Mouse (Mus musculus) c-Kit-negative CD71-positive TER-119-positive erythroid progenitor cells, embryonic 14.5 days (primary cell): ENCODE results near the gene Ldlrad3.

Experiments
- DNase-seq: peaks from one replicate; pipeline ENCODE4 v3.0.0-alpha.2; 2013; ENCODE audit warnings: low read depth, low spot score

Gene Ldlrad3

DNA sequence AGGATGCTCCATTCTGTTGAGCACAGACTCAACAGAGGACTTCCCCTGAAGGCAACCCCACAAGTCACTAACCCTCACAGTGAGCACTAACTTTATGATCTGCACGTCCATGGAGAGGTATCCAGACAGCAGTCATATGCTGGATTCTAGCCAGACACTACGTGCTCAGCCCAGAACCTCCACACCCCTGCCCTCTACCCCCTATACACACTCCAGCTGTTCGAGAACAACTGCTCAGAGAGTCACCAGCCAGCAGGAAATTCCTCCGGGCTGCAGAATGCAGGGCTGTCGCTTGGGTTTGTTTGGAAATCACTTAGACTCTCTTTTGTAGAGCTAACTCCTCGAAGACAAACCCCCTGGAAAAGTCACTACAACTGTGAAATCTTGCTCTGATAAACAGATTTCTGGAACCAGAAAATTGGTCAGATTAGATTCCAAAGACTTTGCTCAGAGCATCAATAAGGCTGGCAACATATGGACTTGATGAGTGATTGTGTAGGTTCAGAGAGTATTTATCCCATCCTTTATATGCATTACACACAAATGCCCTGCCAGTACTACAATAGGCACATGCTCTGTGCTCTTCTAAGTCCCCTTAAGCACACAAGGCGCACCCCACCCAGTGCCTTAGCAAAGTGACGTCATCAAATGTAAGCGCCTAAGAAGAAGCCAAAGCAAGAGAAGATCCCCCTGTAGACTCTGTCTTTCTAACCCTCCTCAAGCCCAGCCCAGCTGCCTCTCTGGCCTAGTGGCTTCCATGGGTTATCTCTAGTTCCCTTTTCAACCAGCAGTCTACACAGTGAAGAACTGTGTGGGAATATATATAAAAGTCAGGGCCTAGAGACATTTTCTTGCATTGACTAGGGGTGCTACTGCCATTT is 69.4 kb downstream of the Ldlrad3 start:
- DNase-seq, result no peak

DNA sequence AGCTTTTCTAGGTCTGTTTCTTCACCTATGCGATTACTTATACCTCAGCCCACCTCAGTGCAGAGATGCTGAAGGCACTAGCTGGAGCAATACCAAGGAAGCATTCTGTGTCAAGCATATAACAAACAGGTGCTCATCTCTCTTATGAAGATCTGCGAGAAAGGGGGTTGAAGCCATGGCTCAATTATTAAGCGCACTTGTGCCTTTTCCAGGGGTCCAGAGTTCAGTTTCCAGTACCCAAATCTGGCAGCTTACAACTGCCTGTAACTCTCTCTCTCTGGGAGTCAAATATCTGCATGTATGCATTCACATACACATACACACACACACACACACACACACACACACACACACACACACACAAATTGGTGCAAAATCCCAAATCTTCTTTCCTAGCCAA is 72.4 kb downstream of the Ldlrad3 start:
- no peak for DNase-seq

DNA sequence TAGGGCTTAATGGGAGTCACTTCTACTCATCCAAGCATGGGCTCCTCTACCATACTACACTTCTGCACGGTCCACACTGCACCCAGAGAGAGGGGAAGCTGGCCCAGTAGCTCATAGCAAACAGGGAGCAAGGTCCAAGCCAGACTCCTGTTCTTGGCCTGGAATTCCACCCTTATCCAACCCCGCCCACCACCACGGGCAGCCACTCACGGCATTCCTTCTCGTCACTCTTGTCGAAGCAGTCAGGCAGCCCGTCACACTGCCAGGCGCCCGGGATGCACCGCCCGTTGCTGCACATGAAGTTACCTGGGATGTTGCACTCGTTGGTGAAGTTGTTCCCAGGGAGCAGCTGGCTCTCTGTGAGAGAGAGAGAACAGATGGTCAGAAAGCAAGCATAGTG is 72.9 kb downstream of the Ldlrad3 start:
- DNase-seq, result no peak

DNA sequence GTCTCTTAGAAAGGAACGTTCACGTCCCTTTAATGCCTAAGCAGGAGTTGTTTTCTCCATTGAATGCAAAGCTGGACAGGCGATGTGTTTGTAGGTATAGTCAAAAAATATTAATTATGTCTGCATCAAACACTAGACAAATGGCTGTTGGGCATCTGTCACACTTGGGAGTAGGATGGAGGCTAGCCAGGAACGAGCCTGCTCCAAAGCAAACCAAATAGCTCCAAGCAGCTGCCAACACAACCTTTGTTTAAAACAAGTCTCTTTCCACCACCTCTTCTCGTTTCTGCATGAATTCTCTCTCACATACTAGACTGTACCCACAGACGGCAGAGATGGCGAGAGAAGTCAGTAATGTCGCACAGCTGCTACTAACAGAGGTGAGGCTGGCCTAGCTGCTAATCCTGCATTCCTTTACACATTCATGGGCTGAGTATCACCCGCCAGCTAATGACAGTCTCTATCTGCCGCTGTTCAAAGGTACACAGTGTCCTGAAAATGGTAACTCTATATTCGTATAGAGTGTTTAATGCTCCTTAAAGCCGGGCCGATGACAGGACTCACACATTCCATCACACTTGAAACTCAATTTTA is 74.2 kb downstream of the Ldlrad3 start:
- no peak for DNase-seq

DNA sequence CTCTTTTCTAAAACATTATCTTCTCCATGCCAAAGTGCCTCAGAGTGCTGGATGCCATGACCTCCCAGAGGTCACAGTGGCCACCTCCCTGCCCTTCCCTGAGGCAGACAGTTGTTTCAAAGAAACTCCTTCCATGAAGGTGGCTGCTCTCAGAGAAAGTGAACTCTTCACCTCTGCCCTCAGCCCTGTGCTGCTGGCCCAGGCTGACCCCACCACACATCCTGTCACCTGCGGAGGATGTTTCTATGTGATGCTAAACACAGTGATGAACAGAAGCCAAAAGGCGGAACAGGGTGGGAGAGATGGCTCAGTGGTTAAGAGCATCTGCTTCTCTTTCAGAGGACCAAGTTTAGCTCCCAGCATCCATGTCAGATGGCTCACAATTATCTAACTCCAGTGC is 75.9 kb downstream of the Ldlrad3 start:
- DNase-seq, result no peak

DNA sequence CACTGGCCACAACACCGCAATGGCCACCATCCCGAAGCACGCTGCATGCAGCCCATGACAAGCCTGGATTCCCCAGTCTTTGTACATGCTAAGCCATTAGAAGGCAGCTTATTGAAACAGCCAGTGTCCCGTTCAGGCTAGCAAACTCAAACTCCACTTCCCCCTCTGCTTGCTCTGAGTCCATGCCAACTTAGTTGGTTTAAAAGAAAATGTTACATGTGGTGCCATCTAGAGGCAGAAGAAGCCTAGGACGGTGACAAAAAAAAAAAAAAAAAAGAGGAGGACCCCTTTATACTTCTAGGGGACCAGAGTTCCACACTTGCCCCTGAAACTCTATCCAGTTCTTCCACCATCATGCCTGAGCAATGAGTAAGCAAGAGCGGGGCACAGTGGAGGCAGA is 78.9 kb downstream of the Ldlrad3 start:
- no peak for DNase-seq

DNA sequence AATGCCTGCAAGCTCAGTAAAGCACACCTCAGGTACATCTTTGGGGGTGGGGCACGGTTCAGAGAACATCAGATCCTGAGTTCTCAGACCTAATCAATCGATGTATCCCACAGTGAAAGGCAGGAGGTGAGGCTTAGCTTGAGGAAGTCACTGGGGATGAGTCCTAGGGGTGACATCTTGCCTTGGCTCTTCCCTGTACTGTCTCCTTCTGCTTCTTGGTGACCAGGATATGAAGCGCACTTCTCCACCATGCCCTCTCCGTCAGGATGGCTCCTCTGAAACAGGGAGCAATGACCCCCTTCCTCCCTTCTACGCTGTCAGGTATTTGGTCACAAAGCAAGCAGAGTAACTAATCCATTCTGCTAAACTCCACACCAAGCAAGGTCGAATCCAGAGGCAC is 79.5 kb downstream of the Ldlrad3 start:
- no peak for DNase-seq

DNA sequence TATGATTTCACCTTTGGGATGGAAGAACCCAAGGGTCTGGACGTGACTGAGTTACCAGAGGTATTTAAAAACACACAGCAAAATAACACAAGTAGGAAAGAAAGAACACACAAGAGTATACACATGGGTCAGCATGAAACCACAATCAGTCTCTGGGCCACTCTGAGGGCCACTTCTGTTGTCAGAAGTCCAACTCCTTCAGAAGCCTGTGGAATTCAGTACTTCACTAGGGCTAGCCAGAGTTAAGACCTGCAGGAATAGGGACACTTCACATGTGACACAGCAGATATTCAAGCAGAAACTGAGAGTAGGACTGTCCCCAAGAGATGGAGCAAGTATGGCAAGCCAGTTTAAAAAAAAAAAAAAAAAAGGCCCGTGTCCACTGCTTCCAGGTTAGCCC is 80.7 kb downstream of the Ldlrad3 start:
- DNase-seq, result no peak

DNA sequence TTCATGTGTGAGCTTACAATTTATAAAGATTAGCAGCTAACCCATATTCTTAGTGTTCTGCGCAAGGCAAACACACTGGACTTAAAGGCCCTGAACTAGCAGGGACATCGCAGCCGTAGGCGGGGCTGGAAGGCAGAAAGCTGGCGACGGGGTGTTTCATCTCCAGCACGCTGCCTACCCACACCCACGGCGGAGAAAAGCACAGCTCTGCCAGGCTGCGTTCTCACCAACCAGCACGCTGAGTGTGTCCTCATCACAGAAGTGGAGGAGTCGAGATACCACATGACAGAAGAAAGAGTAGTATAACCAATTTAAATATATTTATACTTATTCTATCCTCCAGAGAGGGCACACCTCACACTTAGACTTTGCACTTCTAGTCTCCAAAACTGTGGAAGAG is 82.2 kb downstream of the Ldlrad3 start:
- DNase-seq, result no peak

DNA sequence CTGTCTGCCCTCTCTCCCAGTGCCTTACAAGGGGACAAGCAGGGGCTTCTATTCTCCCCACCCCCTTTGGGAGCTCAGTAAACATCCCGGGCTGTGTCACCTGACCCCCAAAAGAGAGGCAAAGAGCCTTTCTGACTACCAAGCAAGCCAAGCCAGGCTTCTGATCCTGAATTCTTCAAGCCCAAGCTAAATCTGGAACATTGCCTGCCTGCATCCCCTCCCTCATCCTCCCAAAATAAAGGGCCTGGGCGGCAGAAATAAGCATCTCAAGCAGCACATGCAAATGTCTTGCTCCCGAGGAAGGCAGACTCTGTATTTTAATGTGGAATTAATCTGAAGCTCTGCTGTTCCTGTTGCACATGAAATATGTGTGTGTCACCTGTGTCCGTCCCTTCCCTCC is 85.7 kb downstream of the Ldlrad3 start:
- no peak for DNase-seq

DNA sequence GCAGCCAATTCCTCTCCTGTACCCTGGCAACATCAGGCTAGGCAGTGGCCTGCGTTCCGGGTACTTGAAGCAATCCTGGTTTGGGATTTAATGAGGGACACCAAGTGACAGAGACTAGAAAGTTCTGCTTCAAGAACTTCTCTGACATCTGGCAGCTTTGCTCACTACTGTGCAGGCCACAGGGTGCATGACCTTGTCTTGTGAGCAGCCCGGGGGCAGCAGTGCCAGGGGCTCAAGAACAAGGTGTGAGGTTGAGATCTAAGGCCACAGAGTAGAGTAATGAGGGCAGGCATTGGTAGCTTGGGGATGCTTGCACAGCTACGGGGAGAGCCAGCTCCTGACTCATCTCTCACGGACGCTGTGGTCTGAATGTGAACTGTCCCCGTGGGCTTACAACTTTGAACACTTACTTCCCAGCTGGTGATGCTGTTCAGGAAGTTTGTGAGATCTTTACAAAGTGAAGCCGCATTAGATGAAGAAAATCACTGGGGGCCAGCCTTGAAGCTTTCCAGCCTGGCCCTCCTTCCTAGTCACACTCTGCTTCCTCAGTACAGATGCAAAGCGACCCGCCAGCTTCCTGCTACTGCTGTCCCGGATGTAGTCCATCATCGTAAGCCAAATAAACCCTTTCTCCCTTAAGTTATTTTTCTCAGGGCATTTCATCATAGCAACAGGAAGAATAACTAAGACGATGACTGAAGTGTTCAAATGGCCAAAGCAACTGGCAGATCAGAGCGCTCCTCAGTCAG is 86.3 kb downstream of the Ldlrad3 start:
- DNase-seq, result no peak

DNA sequence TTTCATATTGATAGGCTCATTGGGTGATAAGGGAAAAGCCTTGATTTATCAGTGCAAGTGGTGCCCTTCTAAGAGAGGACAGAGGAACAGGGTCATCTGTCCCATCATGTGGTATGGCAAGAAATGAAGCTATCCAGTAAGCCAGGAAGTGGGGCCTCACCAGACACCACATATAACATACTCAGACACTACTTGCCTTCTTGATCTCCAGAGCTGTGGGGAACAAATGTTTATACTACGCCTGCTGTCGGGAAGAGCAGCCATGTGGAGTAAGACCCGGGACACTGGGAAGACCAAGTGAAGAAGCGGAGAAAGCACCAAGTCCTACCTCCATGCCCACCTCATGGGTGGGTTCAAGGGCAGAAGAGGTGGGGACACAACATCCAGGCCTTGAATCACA is 86.9 kb downstream of the Ldlrad3 start:
- no peak for DNase-seq

DNA sequence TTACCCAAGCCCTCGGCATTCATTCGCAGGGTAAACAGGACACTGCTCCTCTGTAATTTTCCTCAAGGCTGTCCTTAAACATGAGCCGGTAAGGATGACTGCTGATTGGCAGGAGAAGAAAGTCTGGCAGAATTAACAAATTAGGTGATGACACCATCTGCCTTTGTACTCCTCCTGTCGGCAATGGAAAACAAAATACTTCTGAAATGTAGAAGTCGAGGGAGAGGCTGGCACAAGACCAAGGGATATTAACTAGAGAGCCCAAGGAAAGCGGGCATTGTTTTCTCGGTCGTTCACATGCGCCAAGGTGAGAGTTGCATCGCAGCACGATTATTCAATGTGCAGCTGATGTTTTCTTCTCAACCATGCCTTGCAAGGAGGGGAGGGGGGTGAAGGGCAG is 91.4 kb downstream of the Ldlrad3 start:
- no peak for DNase-seq

DNA sequence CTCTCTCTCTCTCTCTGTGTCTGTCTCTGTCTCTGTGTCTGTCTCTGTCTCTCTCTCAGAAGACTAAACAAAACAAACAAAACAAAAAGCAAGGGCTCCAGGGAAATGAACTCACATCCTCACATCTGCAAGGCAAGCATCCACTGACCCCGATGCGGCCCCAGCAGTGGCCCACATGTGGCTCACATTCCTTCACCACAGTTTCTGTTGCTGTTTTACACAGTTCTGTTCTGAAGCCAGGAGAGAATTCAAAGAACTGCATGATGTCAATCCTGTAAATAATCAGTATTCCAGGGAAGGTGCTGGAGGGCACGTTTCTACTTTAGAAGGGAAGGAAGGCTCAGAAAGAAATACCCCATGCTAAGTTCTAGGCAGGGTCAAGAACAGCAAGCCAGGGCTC is 91.9 kb downstream of the Ldlrad3 start:
- DNase-seq, result no peak

DNA sequence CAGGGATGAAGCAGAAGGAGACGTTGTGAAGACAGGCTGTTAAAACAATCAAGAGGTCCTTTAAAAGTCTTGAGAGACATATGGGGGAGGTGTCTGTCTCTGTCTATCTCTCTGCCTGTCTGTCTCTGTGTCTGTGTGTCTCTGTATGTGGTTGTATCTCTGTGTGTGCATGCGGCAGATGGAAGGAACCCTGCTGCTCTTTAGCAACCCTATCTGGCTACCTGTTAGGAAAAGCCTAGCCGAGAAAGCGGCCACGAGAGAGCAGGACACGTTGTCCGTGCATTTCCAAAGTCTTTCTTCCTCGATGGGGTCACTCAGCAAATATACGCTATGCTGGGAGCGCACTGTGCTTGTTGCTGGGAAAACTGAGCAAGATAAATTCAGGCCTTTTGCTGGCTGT is 93.6 kb downstream of the Ldlrad3 start:
- no peak for DNase-seq

DNA sequence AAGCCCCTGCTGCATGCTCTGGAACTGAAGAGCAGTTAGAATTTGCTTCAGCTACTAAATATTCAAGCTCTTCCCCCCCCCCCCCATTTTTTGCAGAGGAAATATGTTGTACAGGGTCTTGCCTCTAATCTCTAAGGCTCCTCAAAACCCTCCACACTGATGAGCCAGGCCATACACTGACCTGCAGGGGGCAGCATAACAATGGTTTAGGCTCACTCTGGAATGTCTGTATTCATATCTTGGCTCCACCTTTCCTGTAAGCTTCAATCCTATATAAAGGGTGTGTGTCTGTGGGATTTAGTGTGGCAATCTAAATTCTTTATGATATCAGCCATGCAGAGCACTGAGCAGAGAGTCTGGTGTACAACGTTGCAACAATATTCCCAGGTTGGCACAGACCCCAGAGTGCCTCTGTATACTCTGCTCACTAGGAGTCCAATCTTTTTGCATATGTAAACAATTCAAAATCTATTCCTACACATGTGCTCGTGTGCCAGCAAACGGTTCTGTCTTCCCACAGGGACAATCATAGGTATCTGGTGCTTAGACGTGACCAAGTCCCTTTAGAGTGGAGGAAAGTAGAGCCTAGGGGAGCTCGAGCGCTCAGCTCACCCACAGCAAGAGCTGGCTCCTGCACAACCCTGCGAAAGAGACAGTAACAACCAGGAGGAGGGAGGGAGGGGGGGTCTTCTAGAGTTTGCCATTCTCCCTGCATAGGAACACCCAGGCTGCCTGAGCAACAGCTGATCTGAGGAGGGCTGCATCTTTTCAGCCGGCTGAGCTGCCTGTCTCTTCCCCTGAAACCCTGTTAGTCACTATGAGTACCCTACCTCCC is 94.5 kb downstream of the Ldlrad3 start:
- DNase-seq, result no peak

DNA sequence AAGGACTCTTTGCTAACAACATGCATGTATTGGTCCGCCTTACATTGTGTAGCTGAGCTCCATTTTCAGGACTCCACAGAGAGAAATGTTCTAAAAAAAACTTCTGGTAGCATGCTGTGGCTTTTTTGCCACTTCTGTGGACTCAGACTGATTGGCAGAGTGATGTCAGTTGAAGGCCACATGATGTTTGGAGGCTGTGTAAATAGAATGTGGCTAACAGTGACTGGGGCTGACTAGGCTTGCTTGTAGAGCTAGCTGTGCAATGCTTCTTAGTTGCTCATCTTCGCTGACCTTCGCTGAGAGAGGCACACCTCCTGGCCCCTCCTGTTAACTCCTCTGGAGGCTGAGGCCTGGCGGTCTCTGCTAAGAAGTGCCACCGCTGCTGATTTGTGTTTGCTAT is 98.4 kb downstream of the Ldlrad3 start:
- no peak for DNase-seq

DNA sequence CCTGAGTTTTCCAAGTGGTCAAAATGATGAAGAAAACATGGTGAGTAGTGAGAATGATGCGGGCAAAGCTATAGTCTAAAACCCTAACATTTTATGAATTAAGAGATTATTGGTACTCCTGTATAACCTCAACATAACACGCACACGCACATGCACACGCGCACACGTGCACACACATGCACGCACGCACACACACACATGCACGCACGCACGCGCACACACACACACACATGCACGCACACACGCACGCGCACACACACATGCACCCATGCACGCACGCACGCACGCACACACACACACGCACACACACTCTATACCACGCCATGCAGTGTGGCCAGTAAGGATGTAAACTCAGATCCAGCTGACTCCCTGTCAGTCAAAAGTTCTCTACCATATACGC is 99.6 kb downstream of the Ldlrad3 start:
- DNase-seq, result no peak

DNA sequence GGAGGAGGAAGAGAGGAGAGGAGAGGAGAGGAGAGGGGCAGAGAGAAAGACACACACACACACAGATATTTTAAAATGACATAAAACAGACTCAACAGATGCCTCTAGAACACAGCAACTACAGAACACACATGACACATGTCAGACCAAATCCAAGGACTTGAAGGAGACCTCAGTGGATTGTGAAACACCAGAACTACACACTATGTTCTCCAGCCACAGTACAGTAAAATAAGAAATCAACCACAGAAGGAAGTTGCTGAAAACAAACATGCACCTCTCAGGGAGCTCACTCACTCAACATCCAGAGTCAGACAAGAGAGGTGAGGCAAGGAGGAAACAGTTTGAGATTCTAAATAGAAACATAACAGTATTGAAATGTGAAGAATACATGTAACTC is 103.4 kb downstream of the Ldlrad3 start:
- no peak for DNase-seq

DNA sequence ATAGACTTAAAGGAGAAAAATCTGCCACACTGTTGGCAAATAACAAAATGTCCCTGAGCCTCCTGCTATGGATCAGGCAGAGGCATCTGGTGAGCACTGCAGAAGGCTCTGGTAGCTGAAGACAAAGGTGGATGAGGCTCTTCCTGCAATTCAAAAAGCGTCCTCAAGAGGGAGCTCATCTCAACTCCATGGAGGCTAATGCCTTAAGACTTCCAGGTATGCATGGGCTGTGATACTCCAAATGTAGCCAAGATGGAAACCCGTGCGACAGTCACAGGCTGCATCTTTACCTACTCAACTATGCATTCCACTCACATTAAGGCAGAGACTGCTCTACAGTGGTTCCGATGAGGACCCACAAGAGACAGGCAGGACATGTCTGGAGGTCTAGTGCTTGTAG is 108.6 kb downstream of the Ldlrad3 start:
- peak; percentile 13 for DNase-seq

DNA sequence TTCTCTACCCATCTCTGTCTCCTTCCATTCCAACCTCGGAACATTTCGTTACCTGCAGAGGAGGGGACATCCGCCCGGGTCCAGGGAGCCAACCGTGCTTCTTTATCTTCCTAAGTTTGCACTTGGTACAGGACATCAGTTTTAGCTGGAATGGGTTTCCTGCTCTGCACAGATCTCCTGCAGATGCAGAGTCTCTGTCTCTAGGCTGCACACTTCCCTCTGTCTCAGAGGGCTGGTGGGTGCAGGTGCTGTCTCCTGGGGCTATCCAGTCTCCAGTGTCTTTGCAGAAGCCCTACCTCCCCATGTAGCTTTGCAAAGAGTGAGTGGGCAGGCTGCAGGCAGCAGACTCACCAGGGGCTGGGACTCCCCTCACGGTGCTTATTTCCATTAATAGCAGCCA is 109.9 kb downstream of the Ldlrad3 start:
- DNase-seq, result no peak
